Mouse (Mus musculus): ENCODE measurements around the gene Lepr.
"Not testable (repeated sequence)": the region's sequence is repeated elsewhere in the genome, so short reads cannot be mapped to it uniquely, and the experiment has no call there.

Lepr gene

GRCm38 (mm10) chr4:101718991-101719580 is 1.9 kb downstream of the Lepr start:
- no peak for DNase-seq (ENCODE audit: low spot score)

DNA sequence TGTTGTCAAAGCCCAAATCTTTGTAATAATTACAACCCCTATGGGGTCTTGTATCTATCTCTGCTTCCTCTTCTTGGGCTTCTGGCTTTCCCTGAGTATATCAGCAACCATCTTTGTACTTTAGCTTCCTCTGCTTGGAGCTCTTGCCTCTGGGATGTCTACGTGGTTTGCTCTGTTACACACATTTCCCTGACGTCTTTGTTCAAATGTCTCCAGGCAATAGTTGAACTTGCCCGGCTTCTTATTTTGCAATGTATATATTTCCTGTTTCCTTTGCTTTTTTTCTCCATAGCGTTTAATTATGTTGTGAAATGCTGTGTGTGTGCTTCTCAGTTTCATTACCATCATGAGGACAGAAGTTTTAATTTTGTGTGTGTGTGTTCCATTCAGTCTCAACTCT is 4.5 kb downstream of the Lepr start:
- no peak for DNase-seq (ENCODE audit: low spot score)

DNA sequence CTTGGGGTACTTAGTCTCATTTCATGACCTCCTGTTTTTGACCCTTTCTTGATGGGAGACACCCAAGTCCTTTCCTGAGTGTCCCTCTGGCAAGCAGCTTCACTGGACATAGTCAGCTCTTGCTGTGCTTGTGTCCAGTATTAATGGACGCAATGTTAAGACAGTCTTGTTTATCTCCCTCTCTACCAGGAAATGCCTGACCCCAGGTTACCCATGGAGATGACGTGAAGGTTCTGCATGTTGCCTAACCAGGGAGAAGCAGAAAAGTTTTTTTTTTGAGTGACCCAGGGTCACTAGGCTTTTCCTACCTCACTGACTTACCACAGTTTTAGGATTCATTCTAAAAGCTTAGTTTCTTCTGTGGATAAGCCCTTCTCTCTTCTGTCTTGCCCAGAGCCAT is 24.8 kb downstream of the Lepr start:
- DNase-seq (ENCODE audit: low spot score), result no peak

DNA sequence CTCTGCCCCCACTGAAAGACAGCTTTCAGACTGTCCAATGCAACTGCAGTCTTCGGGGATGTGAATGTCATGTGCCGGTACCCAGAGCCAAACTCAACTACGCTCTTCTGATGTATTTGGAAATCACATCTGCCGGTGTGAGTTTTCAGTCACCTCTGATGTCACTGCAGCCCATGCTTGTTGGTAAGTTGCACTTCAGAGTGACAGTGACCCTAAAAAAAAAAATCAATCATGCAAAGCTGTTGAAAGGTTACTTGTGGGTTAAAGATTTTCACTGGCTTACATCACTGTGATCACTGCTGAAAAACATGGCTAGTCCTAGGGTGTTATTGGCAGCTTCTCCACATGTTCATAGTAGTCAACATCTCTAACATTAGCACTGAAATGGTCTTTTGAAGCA is 28.3 kb downstream of the Lepr start:
- no peak for DNase-seq (ENCODE audit: low spot score)

- DNase-seq (ENCODE audit: low spot score), result no peak
These were observed 43.3 kb downstream of the Lepr start for GRCm38 (mm10) chr4:101760490-101760889.

GRCm38 (mm10) chr4:101843923-101844322 is 126.7 kb downstream of the Lepr start, which contains the start of gene B020004J07Rik:
Gene B020004J07Rik, minus strand, starts transcription at chr4:101844023.
- DNase-seq (ENCODE audit: low spot score), result not testable (repeated sequence)

DNA sequence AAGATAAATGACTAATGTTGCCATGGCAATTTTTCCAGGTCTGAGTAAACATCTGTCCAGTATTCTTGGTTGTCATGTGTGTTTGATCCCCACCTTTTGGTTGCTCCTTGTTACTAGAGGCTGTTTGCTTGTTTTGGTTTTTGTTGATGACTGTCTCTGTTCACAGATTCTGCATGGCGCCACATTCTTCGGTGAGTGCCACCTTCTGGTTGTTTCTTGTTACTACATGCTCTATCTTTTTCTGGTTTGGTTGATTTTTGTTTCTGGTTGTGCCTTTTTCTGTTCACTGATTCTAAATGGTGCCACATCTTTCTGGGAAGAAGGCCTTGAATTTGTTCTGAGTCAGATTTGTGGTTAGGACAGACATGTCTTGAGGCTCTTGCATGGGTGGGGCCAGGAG is 133.7 kb downstream of the Lepr start:
- DNase-seq (ENCODE audit: low spot score), result no peak

- DNase-seq (ENCODE audit: low spot score), result peak; percentile 7
These were observed 143.7 kb downstream of the Lepr start for GRCm38 (mm10) chr4:101860873-101861272.

- DNase-seq (ENCODE audit: low spot score), result no peak
These were observed 145.1 kb downstream of the Lepr start for GRCm38 (mm10) chr4:101862289-101862688.

Data from lung, postnatal 25 days (tissue).